8 mouse cellular contexts compared by ENCODE assay signal in the genomic region with DNA sequence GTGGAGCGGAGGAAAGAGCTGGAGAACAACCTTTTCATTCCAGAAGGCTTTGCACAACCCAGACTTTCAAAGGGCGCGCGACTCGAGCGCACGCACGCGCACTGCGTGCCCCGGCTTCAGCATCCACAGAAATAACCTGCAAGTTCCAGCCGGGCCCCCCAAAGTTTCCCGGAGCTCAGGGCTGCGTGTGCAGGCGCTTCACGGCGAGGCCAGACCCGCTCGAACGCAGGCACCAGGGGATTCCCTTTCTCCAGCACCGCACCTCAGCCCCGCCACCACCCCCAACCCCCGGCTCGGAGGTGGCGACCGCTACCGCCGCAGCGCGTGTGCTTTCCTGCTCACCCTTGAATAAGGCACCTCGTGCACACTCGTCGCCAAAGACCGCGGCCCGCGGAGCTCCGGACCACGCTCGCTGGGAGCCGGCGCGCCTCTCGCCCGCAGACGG. TPM values are rescaled to one million over a fixed set of nuclear protein-coding genes. Genes with fewer than 3 reads are reported as not detected.
DNase-seq lines count a peak whose midpoint lies in the region; ATAC-seq and TF ChIP-seq lines count a peak whose summit lies in the region.

No protein-coding gene starts in this region.

- no peaks in the 10 kb centered on the region for H3K4me1 ChIP-seq in ES-Bruce4 (ENCODE audit: control insufficient read depth, insufficient read depth, low read length)
- H3K4me1 ChIP-seq in forebrain, embryonic 11.5 days (replicated peaks; ENCODE audit: control insufficient read depth, insufficient read depth, low read length) = no peaks in the 10 kb centered on the region
- peaks cover 15% of the 10 kb centered on the region for H3K4me1 ChIP-seq in heart, embryonic 16.5 days (ENCODE audit: control insufficient read depth, insufficient read depth, low read length)
- H3K4me1 ChIP-seq in liver, postnatal 0 days (ENCODE audit: insufficient read depth) = peaks cover 15% of the 10 kb centered on the region
- peaks cover 5% of the 10 kb centered on the region for H3K4me1 ChIP-seq in thymus, adult 2 months (replicated peaks; ENCODE audit: control insufficient read depth, insufficient read depth, low read length)

- TF ChIP-seq POLR2A in ES-Bruce4 (IDR thresholded peaks at IDR 0.05; ENCODE audit: insufficient read depth, low read length) = no peak
- no peak for TF ChIP-seq POLR2A in thymus, adult 2 months (IDR thresholded peaks at IDR 0.05; ENCODE audit: control insufficient read depth, extremely low read depth, insufficient read depth, low read length, poor library complexity)

- peak overlapping the region; percentile 66 for H3K27ac ChIP-seq in ES-Bruce4 (ENCODE audit: insufficient read depth, low read length)
- peak overlapping the region; percentile 93 for H3K27ac ChIP-seq in forebrain, embryonic 11.5 days (ENCODE audit: low read depth, low read length)
- H3K27ac ChIP-seq in heart, embryonic 16.5 days (ENCODE audit: low read length) = peak overlapping the region; percentile 87
- H3K27ac ChIP-seq in liver, postnatal 0 days (ENCODE audit: low read depth) = peak overlapping the region; percentile 75
- H3K27ac ChIP-seq in thymus, adult 2 months (ENCODE audit: control insufficient read depth, insufficient read depth, low read length) = no peak overlapping the region

- peak overlapping the region; percentile 62 for H3K4me2 ChIP-seq in forebrain, embryonic 11.5 days (ENCODE audit: low read depth, low read length, severe bottlenecking)
- peak overlapping the region; percentile 94 for H3K4me2 ChIP-seq in heart, embryonic 16.5 days (ENCODE audit: low read depth, low read length)
- peak overlapping the region; percentile 96 for H3K4me2 ChIP-seq in liver, postnatal 0 days (ENCODE audit: low read depth, low read length)

- TF ChIP-seq EP300 in ES-Bruce4 (IDR thresholded peaks at IDR 0.05; ENCODE audit: insufficient read depth, low read depth, low read length) = no peak
- no peak for TF ChIP-seq EP300 in liver, postnatal 0 days (IDR thresholded peaks at IDR 0.05; ENCODE audit: low read depth)

- H3K36me3 ChIP-seq in ES-Bruce4 (ENCODE audit: control insufficient read depth, insufficient read depth, low read length, poor library complexity, severe bottlenecking) = peaks cover 15% of the 10 kb centered on the region
- no peaks in the 10 kb centered on the region; the same call in 1 of the 2 replicates for H3K36me3 ChIP-seq in forebrain, embryonic 11.5 days (ENCODE audit: control insufficient read depth, insufficient read depth, low read length)
- H3K36me3 ChIP-seq in heart, embryonic 16.5 days (ENCODE audit: control insufficient read depth, insufficient read depth) = no peaks in the 10 kb centered on the region
- no peaks in the 10 kb centered on the region for H3K36me3 ChIP-seq in liver, postnatal 0 days (replicated peaks; ENCODE audit: insufficient read depth, low read length)
- no peaks in the 10 kb centered on the region; the same call in 1 of the 2 replicates for H3K36me3 ChIP-seq in thymus, adult 2 months (ENCODE audit: control insufficient read depth, insufficient read depth, low read length)

- peak overlapping the region; percentile 97 for H3K9ac ChIP-seq in ES-Bruce4 (ENCODE audit: low read depth, poor library complexity, severe bottlenecking)
- peak overlapping the region; percentile 95 for H3K9ac ChIP-seq in forebrain, embryonic 11.5 days (ENCODE audit: low read length)
- peak overlapping the region; percentile 94 for H3K9ac ChIP-seq in heart, embryonic 16.5 days (ENCODE audit: low read length)
- peak overlapping the region; percentile 70 for H3K9ac ChIP-seq in liver, postnatal 0 days (replicated peaks)

- H3K27me3 ChIP-seq in ES-Bruce4 (ENCODE audit: control insufficient read depth, insufficient read depth, low read length, poor library complexity, severe bottlenecking) = no peaks in the 10 kb centered on the region
- H3K27me3 ChIP-seq in forebrain, embryonic 11.5 days (ENCODE audit: control insufficient read depth, insufficient read depth, low read length) = no peaks in the 10 kb centered on the region
- H3K27me3 ChIP-seq in heart, embryonic 16.5 days (ENCODE audit: control insufficient read depth, insufficient read depth, low read length) = no peaks in the 10 kb centered on the region
- H3K27me3 ChIP-seq in liver, postnatal 0 days (ENCODE audit: insufficient read depth, low read length) = no peaks in the 10 kb centered on the region
- no peaks in the 10 kb centered on the region for H3K27me3 ChIP-seq in thymus, adult 2 months (ENCODE audit: control insufficient read depth, insufficient read depth, low read length)

- no peak for TF ChIP-seq CTCF in ES-Bruce4 (IDR thresholded peaks at IDR 0.05; ENCODE audit: low read depth, low read length)
- no peak for TF ChIP-seq CTCF in liver, postnatal 0 days (IDR thresholded peaks at IDR 0.05; ENCODE audit: low read depth)
- no peak for TF ChIP-seq CTCF in thymus, adult 2 months (IDR thresholded peaks at IDR 0.05; ENCODE audit: borderline replicate concordance, control insufficient read depth, extremely low read depth, insufficient read depth, low read length, poor library complexity)

- DNase-seq in c-Kit-positive CD71-negative TER-119-negative erythroid progenitor cells, embryonic 14.5 days (ENCODE audit: low read depth) = peak; percentile 58
- peak; percentile 86 for DNase-seq in forebrain, embryonic 11.5 days (ENCODE audit: low spot score)
- DNase-seq in kidney, postnatal 36 days = peak; percentile 48 to 74
- DNase-seq in liver, postnatal 0 days = peak; percentile 76
- DNase-seq in ovary, adult 18-20 months (ENCODE audit: low spot score) = peak; percentile 20
- DNase-seq in thymus, adult 2 months = peak; percentile 62

- H3K4me3 ChIP-seq in ES-Bruce4 (ENCODE audit: low read depth, low read length) = peak overlapping the region; percentile 93
- peak overlapping the region; percentile 85 for H3K4me3 ChIP-seq in forebrain, embryonic 11.5 days (ENCODE audit: low read depth, low read length)
- peak overlapping the region; percentile 100 for H3K4me3 ChIP-seq in heart, embryonic 16.5 days (ENCODE audit: low read length)
- H3K4me3 ChIP-seq in liver, postnatal 0 days (ENCODE audit: low read depth, low read length) = peak overlapping the region; percentile 71
- H3K4me3 ChIP-seq in thymus, adult 2 months (ENCODE audit: control insufficient read depth, insufficient read depth, low read length) = peak overlapping the region; percentile 78

- no peaks in the 10 kb centered on the region for H3K9me3 ChIP-seq in ES-Bruce4 (replicated peaks; ENCODE audit: control insufficient read depth, insufficient read depth, low read length, poor library complexity, severe bottlenecking)
- no peaks in the 10 kb centered on the region for H3K9me3 ChIP-seq in forebrain, embryonic 11.5 days (ENCODE audit: control insufficient read depth, low read length)
- H3K9me3 ChIP-seq in heart, embryonic 16.5 days (replicated peaks; ENCODE audit: control insufficient read depth, low read length) = no peaks in the 10 kb centered on the region
- H3K9me3 ChIP-seq in liver, postnatal 0 days (ENCODE audit: low read length) = no peaks in the 10 kb centered on the region

- WGBS in forebrain, embryonic 11.5 days = under 1% methylated on average over 46 of the region's 46 CpGs
- WGBS in heart, embryonic 16.5 days = 0% methylated on average over 46 of the region's 46 CpGs
- WGBS in liver, postnatal 0 days (ENCODE audit: insufficient replicate concordance) = 0% methylated on average over 41 of the region's 46 CpGs
- 0% methylated on average over 46 of the region's 46 CpGs for WGBS in thymus, adult 2 months

- peak; percentile 86 for ATAC-seq in forebrain, embryonic 11.5 days (replicated peaks; ENCODE audit: low FRiP score)
- peak; percentile 59 for ATAC-seq in heart, embryonic 16.5 days (replicated peaks; ENCODE audit: extremely low read depth, insufficient read depth, low FRiP score)
- ATAC-seq in liver, postnatal 0 days = peak; percentile 60

RNA-seq across cellular contexts. Expression of a gene that starts 0.4 kb away (rescaled TPM):
- 33.9 and 34.2 TPM in 2 replicates for polyA plus RNA-seq in ES-Bruce4 (2011; ENCODE audit: insufficient read depth, insufficient read length, low read depth, missing spikeins)
- 49.3 and 51.0 TPM in 2 replicates for polyA plus RNA-seq in forebrain, embryonic 11.5 days (2014; fragmentation: Nextera tagmentation; extraction: Ambion mirVana)
- 5.5 and 5.8 TPM in 2 replicates for polyA plus RNA-seq in heart, embryonic 16.5 days (2015; fragmentation: Nextera tagmentation; extraction: Ambion mirVana)
- 2.3 and 2.5 TPM in 2 replicates for polyA plus RNA-seq in liver, postnatal 0 days (2015; fragmentation: Nextera tagmentation; extraction: Ambion mirVana)
- 2.2 and 3.1 TPM in 2 replicates for polyA plus RNA-seq in thymus, adult 2 months (2012; rRNA removed)

RNA-seq across cellular contexts. Expression of a gene that starts 38.2 kb away (rescaled TPM):
- polyA plus RNA-seq in ES-Bruce4 (2011; ENCODE audit: insufficient read depth, insufficient read length, low read depth, missing spikeins) = 4.4 and 4.7 TPM in 2 replicates
- 9.3 and 10.1 TPM in 2 replicates for polyA plus RNA-seq in forebrain, embryonic 11.5 days (2014; fragmentation: Nextera tagmentation; extraction: Ambion mirVana)
- polyA plus RNA-seq in heart, embryonic 16.5 days (2015; fragmentation: Nextera tagmentation; extraction: Ambion mirVana) = 3.2 and 3.9 TPM in 2 replicates
- polyA plus RNA-seq in liver, postnatal 0 days (2015; fragmentation: Nextera tagmentation; extraction: Ambion mirVana) = 0.56 and 1.0 TPM in 2 replicates
- 6.0 and 6.1 TPM in 2 replicates for polyA plus RNA-seq in thymus, adult 2 months (2012; rRNA removed)

RNA-seq across cellular contexts. Expression of a gene that starts 38.2 kb away (rescaled TPM):
- polyA plus RNA-seq in ES-Bruce4 (2011; ENCODE audit: insufficient read depth, insufficient read length, low read depth, missing spikeins) = 111 and 128 TPM in 2 replicates
- polyA plus RNA-seq in forebrain, embryonic 11.5 days (2014; fragmentation: Nextera tagmentation; extraction: Ambion mirVana) = 122 and 126 TPM in 2 replicates
- 75.8 and 86.8 TPM in 2 replicates for polyA plus RNA-seq in heart, embryonic 16.5 days (2015; fragmentation: Nextera tagmentation; extraction: Ambion mirVana)
- 32.6 and 38.1 TPM in 2 replicates for polyA plus RNA-seq in liver, postnatal 0 days (2015; fragmentation: Nextera tagmentation; extraction: Ambion mirVana)
- polyA plus RNA-seq in thymus, adult 2 months (2012; rRNA removed) = 68.0 and 69.0 TPM in 2 replicates

RNA-seq across cellular contexts. Expression of a gene that starts 38.4 kb away (rescaled TPM):
- 0.79 and 1.4 TPM in 2 replicates for polyA plus RNA-seq in ES-Bruce4 (2011; ENCODE audit: insufficient read depth, insufficient read length, low read depth, missing spikeins)
- polyA plus RNA-seq in forebrain, embryonic 11.5 days (2014; fragmentation: Nextera tagmentation; extraction: Ambion mirVana) = 0.44 TPM in 1 of 2 replicates, not detected in the other
- polyA plus RNA-seq in heart, embryonic 16.5 days (2015; fragmentation: Nextera tagmentation; extraction: Ambion mirVana) = 0.35 and 0.69 TPM in 2 replicates
- 0.12 and 0.40 TPM in 2 replicates for polyA plus RNA-seq in liver, postnatal 0 days (2015; fragmentation: Nextera tagmentation; extraction: Ambion mirVana)
- 0.17 and 0.43 TPM in 2 replicates for polyA plus RNA-seq in thymus, adult 2 months (2012; rRNA removed)

RNA-seq across cellular contexts. Expression of a gene that starts 50.5 kb away (rescaled TPM):
- polyA plus RNA-seq in ES-Bruce4 (2011; ENCODE audit: insufficient read depth, insufficient read length, low read depth, missing spikeins) = 14.7 and 15.2 TPM in 2 replicates
- 7.5 and 7.7 TPM in 2 replicates for polyA plus RNA-seq in forebrain, embryonic 11.5 days (2014; fragmentation: Nextera tagmentation; extraction: Ambion mirVana)
- polyA plus RNA-seq in heart, embryonic 16.5 days (2015; fragmentation: Nextera tagmentation; extraction: Ambion mirVana) = 3.9 and 5.3 TPM in 2 replicates
- polyA plus RNA-seq in liver, postnatal 0 days (2015; fragmentation: Nextera tagmentation; extraction: Ambion mirVana) = 3.0 and 3.1 TPM in 2 replicates
- 28.1 and 30.3 TPM in 2 replicates for polyA plus RNA-seq in thymus, adult 2 months (2012; rRNA removed)

Comparison
In these comparisons a context has a peak if more than half of its experiments do, and no peak if none do; other contexts are left out.
1. DNase-seq: peak in every context shown above with its lines; median percentile 86 in forebrain, embryonic 11.5 days; 76 in liver, postnatal 0 days; 62 in thymus, adult 2 months; 61 in kidney, postnatal 36 days; 58 in c-Kit-positive CD71-negative TER-119-negative erythroid progenitor cells, embryonic 14.5 days; 20 in ovary, adult 18-20 months.